Mouse (Mus musculus) cerebellum, adult 2 months (tissue): ENCODE measurements around the gene 2810459M11Rik.
A peak's percentile ranks its signal among the peaks of the same experiment; 100 is the strongest.

ENCODE experiments used
- CTCF ChIP-seq: fragments of 200-500 bp; IDR thresholded peaks from 2 replicates; pipeline ENCODE4 v1.5.1; 2011; ENCODE audit warnings: low read depth, mild to moderate bottlenecking, control low read depth, low read length, moderate library complexity, borderline replicate concordance; ENCODE audit not compliant: insufficient read depth
- POLR2A ChIP-seq: fragments of 200-500 bp; IDR thresholded peaks from 2 replicates; pipeline ENCODE4 v1.6.1; 2011; ENCODE audit warnings: low read length, control low read depth, borderline replicate concordance; ENCODE audit not compliant: insufficient read depth

DNA sequence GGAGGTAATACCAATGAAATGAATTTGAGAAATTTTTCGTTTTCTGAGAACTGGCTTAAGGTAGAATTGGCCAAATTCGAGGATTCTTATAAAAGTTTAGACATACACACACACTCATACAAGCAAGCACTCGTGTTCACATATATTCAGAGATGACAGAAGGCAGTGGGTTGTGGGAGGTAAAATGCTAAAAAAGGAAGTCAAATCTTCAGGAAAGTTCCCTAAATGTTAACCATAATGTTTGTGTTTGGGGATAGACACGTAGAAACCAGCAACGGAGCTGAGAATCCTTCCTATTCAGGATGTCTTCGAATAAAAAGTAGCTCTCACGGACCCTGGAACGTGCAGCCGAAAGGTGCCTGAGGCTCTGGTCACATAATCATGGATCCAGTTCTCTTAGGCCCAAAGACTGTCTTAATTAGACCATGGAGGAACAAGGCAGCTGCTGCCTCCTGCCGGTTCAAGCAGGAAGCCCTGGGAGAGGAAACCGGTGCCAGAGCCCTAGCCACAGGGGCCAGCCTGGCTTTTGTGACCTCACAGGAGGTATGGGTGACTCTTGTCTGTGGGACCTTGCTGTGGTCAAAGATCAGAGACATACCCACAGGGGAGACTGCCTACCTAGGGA lies 24.2 kb upstream of the 2810459M11Rik start:
- TF ChIP-seq CTCF (peak; percentile 17; the same call in 1 of the 2 replicates), POLR2A (no peak)
